Mouse (Mus musculus): ENCODE measurements around the gene Satb1. TPM values are rescaled to one million over a fixed set of nuclear protein-coding genes. Genes with fewer than 3 reads are reported as not detected.

Gene Satb1
- total RNA-seq (2014; fragmentation: Nextera tagmentation) (33.7 and 43.3 TPM in 2 replicates), total RNA-seq (2017) (12.1 and 16.2 TPM in 2 replicates)

GRCm38 (mm10) chr17:51832900-51833577, at the start of gene Satb1:
Gene Satb1 (minus strand): TSS chr17:51833290.
- peak; percentile 67 for ATAC-seq (replicated peaks; ENCODE audit: poor library complexity, severe bottlenecking)

- ATAC-seq (replicated peaks; ENCODE audit: poor library complexity, severe bottlenecking), result no peak
Observed at GRCm38 (mm10) chr17:51882566-51882965, 49.5 kb upstream of the Satb1 start.

- ATAC-seq (replicated peaks; ENCODE audit: poor library complexity, severe bottlenecking), result no peak
Observed at GRCm38 (mm10) chr17:51880895-51881622, 48.0 kb upstream of the Satb1 start.

- ATAC-seq (replicated peaks; ENCODE audit: poor library complexity, severe bottlenecking), result no peak
Observed at GRCm38 (mm10) chr17:51880221-51880620, 47.1 kb upstream of the Satb1 start.

- ATAC-seq (replicated peaks; ENCODE audit: poor library complexity, severe bottlenecking), result no peak
Observed at GRCm38 (mm10) chr17:51879736-51880135, 46.6 kb upstream of the Satb1 start.

- no peak for ATAC-seq (replicated peaks; ENCODE audit: poor library complexity, severe bottlenecking)
Observed at GRCm38 (mm10) chr17:51879171-51879570, 46.1 kb upstream of the Satb1 start.

- no peak for ATAC-seq (replicated peaks; ENCODE audit: poor library complexity, severe bottlenecking)
Observed at GRCm38 (mm10) chr17:51876471-51876870, 43.4 kb upstream of the Satb1 start.

- ATAC-seq (replicated peaks; ENCODE audit: poor library complexity, severe bottlenecking), result no peak
Observed at GRCm38 (mm10) chr17:51857616-51858015, 24.5 kb upstream of the Satb1 start.

GRCm38 (mm10) chr17:51856332-51856731, 23.2 kb upstream of the Satb1 start:
- no peak for ATAC-seq (replicated peaks; ENCODE audit: poor library complexity, severe bottlenecking)

- ATAC-seq (replicated peaks; ENCODE audit: poor library complexity, severe bottlenecking), result no peak
Observed at GRCm38 (mm10) chr17:51855261-51855660, 22.2 kb upstream of the Satb1 start.

- 0 out of 2 replicates have a peak, but pooled peaks have one; percentile 22 for ATAC-seq (replicated peaks; ENCODE audit: poor library complexity, severe bottlenecking)
Observed at GRCm38 (mm10) chr17:51853952-51854351, 20.9 kb upstream of the Satb1 start.

- no peak for ATAC-seq (replicated peaks; ENCODE audit: poor library complexity, severe bottlenecking)
Observed at GRCm38 (mm10) chr17:51840596-51840995, 7.5 kb upstream of the Satb1 start.

- no peak for ATAC-seq (replicated peaks; ENCODE audit: poor library complexity, severe bottlenecking)
Observed at GRCm38 (mm10) chr17:51839484-51839883, 6.4 kb upstream of the Satb1 start.

GRCm38 (mm10) chr17:51836901-51837300, 3.8 kb upstream of the Satb1 start:
- no peak for ATAC-seq (replicated peaks; ENCODE audit: poor library complexity, severe bottlenecking)

GRCm38 (mm10) chr17:51836243-51836642, 3.2 kb upstream of the Satb1 start:
- ATAC-seq (replicated peaks; ENCODE audit: poor library complexity, severe bottlenecking), result no peak

- ATAC-seq (replicated peaks; ENCODE audit: poor library complexity, severe bottlenecking), result no peak
Observed at GRCm38 (mm10) chr17:51833578-51834361, 680 bp upstream of the Satb1 start.

GRCm38 (mm10) chr17:51832421-51832875, 642 bp downstream of the Satb1 start:
- peak; percentile 26 for ATAC-seq (replicated peaks; ENCODE audit: poor library complexity, severe bottlenecking)

GRCm38 (mm10) chr17:51831702-51832420, 1.2 kb downstream of the Satb1 start:
- ATAC-seq (replicated peaks; ENCODE audit: poor library complexity, severe bottlenecking), result peak; percentile 29

GRCm38 (mm10) chr17:51831121-51831701, 1.9 kb downstream of the Satb1 start:
- ATAC-seq (replicated peaks; ENCODE audit: poor library complexity, severe bottlenecking), result peak; percentile 17

- no peak for ATAC-seq (replicated peaks; ENCODE audit: poor library complexity, severe bottlenecking)
Observed at GRCm38 (mm10) chr17:51829436-51829835, 3.7 kb downstream of the Satb1 start.
